Mouse (Mus musculus) brain, adult 2 months (tissue): Measurements from ENCODE around the gene Armh3.
A peak's percentile ranks its signal among the peaks of the same experiment; 100 is the strongest.

Experiments
- DNase-seq: peaks from one replicate; pipeline ENCODE4 v3.0.0; 2011; ENCODE audit warnings: low read depth, low spot score

Gene Armh3

DNA sequence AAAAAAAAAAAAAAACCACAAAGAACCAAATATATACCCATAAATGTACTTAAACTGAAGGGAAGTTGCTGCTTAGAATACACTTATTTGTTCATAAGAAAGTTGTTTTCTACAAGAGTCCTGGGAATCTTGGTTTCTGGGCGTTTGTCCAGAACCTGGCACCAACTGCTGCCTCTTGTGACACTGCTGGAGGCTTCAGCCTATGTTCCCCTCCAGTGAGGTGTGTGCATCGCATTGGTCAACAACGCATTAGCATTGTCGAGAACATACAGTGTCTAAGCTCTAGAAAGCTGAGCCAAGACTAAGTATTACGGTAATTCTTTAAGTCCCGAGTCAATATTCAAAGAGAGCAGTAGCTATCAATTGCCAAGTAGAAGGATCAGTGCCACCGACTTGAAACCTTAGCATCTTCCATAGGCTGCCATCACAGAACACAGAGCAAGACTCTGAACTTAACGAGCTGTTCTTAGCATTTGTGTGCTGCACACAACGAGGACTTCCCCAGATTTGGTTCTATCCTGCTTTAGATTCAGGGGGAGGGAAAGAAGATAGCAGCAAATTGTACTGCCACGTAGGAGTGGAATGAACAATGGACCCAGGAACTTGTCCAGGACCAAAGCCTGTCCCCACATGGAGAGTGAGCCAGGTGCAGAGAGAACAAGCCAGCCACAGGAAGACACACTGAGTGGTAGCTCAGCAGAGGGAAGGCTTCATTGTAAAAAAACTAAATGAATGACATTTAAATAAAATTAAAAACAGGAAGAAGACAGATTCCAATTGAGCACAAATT is 86.9 kb downstream of the Armh3 start:
- peak; percentile 58 for DNase-seq

GRCm38 (mm10) chr19:45908246-45908645 is 90.0 kb downstream of the Armh3 start:
- DNase-seq = no peak

GRCm38 (mm10) chr19:45907416-45907815 is 90.9 kb downstream of the Armh3 start:
- no peak for DNase-seq

DNA sequence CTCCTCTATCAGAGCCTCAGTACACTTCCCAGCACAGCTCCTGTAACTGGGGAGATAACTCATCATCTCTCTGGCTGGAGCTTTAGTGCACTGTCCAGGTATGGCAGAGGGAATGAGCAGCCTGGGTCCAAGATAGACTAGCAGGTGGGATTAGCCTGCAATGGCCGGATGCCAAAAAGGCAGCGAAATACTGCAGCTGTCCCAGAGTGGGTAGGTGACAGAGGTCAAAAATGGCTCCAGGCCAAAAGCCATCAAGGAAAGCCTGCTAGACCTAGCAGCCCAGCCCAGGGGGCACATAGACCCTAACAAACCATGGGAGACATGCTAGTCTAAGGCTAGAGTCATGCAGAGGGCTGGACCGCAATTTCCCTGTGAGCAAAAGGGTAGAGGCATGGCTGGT is 94.4 kb downstream of the Armh3 start:
- DNase-seq = no peak

DNA sequence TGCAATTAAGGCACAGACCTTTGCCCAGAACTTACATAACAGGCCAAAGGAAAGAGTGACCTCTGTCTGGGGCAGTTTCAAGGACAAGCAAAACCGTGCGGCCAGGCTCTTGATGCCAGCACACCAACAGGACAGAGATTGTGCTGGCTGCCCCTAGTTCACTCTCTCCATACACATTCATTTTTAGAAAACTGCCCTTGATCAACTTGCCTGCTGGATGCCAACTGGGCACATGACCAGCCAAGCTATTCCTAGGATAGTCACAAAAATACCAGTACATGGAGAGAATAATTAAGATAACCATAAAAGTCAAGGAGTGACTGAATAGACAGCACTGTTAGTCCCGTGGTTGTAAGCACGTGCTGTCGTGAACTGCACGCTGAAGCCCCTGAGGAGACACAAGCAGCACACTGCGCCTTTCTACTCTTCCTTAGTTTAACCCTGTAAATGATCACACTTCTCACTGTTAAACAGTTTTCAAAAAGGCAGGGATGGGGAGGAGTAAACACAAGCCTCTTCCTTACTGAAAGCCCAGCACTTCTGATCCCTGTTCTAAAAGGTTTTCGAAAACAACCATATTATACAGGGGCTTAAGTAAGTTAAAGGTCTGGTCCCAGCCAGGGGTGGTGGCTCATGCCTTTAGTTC is 95.8 kb downstream of the Armh3 start:
- DNase-seq = no peak

DNA sequence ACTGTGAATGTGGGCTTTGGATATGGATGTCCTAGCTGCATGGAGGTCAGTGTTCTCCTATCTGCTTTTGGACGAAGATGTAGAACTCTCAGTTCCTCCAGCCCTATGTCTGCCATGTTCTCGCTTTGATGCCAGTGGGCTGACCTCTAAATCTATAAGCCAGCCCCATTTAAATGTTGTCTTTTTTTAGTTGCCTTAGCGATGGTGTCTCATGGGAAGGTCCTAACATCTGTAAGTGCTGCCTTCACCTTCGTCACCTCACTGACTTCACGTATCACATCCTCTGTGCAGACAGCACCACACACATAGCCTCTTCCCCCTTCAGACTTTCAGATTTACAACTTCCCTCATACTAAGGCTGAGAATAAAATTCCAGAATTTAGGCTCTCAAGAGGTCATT is 97.5 kb downstream of the Armh3 start:
- DNase-seq = no peak

DNA sequence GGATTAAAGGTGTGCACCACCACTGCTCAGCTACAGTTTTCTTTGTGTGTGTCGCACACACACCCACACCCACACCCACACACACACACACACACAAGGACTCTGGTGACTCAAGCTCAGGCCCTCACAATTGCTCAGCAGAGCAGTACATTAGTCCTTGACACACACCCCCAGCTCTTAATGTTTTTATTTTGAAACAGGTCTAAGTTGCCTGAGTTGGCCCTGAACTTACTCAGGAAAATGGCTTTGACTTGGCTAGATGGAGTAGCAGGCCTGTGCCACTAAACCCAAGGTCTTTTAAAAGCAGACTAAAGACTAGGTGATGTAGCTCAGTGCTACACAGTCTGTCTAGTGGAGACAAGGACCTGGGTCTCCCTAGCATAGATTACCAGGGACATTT is 102.6 kb downstream of the Armh3 start:
- no peak for DNase-seq

GRCm38 (mm10) chr19:45882056-45882455 is 116.2 kb downstream of the Armh3 start:
- peak; percentile 25 for DNase-seq

GRCm38 (mm10) chr19:45873320-45873719 is 125.0 kb downstream of the Armh3 start:
- no peak for DNase-seq

DNA sequence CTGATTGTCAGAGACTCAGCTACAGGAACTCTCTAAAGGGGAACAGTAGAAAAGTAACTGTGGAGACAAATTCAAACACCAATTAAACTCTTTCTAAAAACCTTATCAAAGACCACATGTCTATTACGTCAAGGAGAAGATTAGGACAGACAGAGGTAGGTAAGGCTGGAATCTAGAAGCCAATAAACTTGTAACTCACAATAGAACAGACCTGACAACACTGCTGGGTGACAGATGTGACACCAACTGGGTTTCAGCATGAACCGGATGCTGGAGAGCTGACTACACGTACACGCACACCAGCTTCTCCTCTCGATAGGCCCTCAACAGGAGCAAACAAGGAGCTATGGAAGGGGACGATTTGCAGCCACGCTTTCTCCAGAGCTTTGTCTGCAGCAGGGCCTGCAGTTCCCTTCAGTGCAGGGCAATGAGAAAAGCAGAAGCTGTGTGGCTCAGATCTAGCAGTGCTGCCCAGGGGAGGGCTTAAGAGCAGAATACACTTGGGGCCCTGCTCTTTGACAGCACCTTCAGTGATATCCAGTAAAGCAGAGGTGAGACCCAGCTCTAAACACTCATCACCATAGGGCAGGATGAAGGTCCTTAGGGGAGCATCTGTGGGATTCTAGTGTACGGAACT is 142.9 kb downstream of the Armh3 start:
- no peak for DNase-seq

GRCm38 (mm10) chr19:45854521-45854920 is 143.8 kb downstream of the Armh3 start:
- DNase-seq = peak; percentile 43

GRCm38 (mm10) chr19:45847733-45848093 is 150.6 kb downstream of the Armh3 start:
- DNase-seq = no peak

DNA sequence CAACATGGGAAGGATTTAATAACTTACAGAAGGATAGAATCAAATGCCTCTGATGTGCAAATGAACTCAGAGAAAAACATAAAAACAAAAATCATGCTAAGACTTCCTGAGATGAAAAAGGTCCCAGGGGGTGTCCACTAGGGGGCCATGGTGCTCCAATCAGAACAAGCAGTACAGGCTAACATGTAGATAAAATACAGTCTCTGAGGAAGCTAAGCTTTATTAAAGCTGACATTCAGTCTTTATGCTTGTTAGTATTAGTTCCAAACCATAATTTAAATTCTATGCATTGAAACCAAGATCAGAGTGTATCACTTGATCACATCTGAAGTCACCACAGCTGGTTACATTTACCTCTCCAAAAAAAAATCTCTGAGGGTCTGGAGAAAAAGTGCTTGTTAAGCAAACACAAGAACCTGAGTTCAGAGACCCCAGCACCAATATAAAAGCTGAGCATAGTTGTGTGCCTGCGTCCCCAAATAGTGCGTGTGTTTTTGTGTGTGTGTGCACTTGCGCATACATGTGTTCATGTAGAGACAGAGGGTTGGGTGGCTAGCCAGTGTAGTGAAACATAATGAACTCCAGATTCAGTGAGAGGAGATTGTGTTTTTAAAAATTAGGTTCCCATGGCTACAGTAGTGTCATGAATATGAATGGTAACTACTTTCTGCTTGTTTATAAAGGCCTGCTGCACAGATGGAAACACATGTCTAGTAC is 151.1 kb downstream of the Armh3 start:
- DNase-seq = peak; percentile 59

GRCm38 (mm10) chr19:45844209-45844608 is 154.1 kb downstream of the Armh3 start:
- DNase-seq = peak; percentile 16

DNA sequence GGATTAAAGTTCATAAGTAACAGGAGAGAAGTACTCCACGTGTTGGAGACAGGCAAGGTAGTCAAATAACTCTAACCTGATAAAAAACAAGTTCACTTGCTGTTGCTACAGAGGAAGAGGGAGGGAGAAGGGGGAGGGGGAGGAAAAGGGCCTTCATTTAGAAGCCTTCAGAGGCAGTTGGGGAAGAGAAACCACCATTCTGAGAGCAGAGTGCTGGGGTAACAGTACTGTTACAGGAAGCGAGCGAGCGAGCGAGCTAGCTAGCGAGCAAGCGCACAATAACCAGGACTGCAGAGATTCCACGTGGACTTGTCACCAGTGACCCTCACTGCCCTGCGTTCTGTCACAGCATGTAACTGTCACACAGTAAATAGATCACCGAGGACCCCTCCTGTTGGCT is 154.9 kb downstream of the Armh3 start:
- DNase-seq = peak; percentile 62

GRCm38 (mm10) chr19:45837050-45837994 is 161.0 kb downstream of the Armh3 start:
- DNase-seq = peak; percentile 58

DNA sequence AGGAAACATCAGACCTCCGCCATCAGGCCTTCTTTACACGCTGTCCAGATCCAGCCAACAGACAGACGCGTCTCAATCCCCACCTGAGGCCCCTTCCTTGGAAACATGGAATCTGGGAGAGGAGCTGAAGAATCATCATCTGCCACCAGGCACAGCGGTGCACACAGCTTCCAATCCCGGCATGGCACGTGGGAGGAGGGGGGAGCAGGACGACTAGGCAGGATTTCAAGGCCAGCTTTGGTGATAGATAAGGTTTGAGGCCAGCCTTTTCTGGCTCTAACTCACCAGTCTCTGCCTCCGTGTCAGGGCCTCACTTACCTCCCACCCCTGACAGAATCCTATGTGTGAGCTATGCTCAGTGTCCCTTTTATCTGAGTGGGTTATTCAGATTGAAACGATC is 162.8 kb downstream of the Armh3 start:
- DNase-seq = no peak

- DNase-seq = no peak
Observed at GRCm38 (mm10) chr19:45833665-45834064, 164.6 kb downstream of the Armh3 start.

GRCm38 (mm10) chr19:45830679-45831078 is 167.6 kb downstream of the Armh3 start:
- no peak for DNase-seq

DNA sequence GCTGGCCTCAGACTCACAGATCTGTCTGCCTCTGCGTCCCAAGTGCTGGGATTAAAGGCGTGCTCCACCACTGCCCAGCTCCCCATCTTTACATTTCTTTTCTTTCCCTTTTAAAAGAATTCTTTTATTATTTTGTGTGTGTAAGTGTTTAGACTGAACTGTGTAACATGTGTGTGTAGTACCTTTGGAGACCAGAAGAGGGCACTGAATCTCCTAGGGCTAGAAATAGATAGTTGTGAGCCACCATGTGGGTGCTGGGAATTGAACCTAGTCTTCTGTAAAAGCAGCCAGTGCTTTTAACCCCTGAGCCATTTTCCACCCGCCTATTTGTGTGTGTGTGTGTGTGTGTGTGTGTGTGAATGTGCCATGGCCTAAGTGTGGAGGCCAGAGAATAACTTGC is 170.6 kb downstream of the Armh3 start:
- no peak for DNase-seq

DNA sequence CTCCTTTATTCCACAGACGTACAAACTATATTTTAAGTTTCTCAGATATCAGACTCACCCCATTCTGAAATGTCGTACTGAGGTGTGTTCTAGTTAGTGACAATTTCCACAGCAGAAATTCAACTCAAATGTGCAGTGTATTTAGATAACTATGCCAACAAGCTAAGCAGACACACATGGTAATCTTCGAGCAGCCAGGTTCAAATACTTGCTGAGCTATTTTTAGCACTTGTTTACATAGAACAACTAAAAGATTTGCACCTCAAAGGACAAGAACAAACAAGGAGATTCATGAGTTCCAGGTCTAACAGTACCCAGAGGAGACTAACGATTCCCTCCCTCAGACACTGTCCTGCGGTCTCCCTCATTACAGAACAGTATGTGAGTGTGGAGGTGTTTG is 171.2 kb downstream of the Armh3 start:
- DNase-seq = no peak
